Mouse (Mus musculus): ENCODE measurements around the gene Rrm1.

- TF ChIP-seq GATA1 (IDR thresholded peaks at IDR 0.05; ENCODE audit: low read length) = no peak
- TF ChIP-seq TAL1 (IDR thresholded peaks at IDR 0.05; ENCODE audit: low read length) = no peak
Measured at GRCm38 (mm10) chr7:102434344-102434743, 7.2 kb upstream of the Rrm1 start.

Measured in erythroblast, embryonic 14.5 days (primary cell).